Mouse (Mus musculus): Measurements from ENCODE around the gene Gpc6.

- no peak for TF ChIP-seq MYC (IDR thresholded peaks at IDR 0.05; ENCODE audit: low read depth, low read length)
- TF ChIP-seq POLR2A (IDR thresholded peaks at IDR 0.05; ENCODE audit: control insufficient read depth in 1 of 2, insufficient read depth in 1 of 2, low read depth in 1 of 2, low read length in 2 of 2, poor library complexity in 1 of 2), result no peak
- no peak for TF ChIP-seq CHD2 (IDR thresholded peaks at IDR 0.05; ENCODE audit: low read length)
- TF ChIP-seq CTCF (IDR thresholded peaks at IDR 0.05 in 2 of 3, conservative IDR thresholded peaks at IDR 0.05 in 1 of 3; ENCODE audit: control insufficient read depth in 1 of 3, insufficient read depth in 1 of 3, low read depth in 2 of 3, low read length in 3 of 3, poor library complexity in 1 of 3, severe bottlenecking in 1 of 3), result no peak
- TF ChIP-seq ZC3H11A (IDR thresholded peaks at IDR 0.05; ENCODE audit: low read depth, low read length), result no peak
Measured at GRCm38 (mm10) chr14:117337271-117337670, 412.2 kb downstream of the Gpc6 start.
